Mouse (Mus musculus) lung, adult 2 months (tissue): ENCODE measurements around the gene Upk3bl. TPM values are rescaled to one million over a fixed set of nuclear protein-coding genes. Genes with fewer than 3 reads are reported as not detected.

Source experiments
- DNase-seq: peaks from one replicate; pipeline ENCODE4 v3.0.0; 2022
- H3K4me1 ChIP-seq: fragments of 200-500 bp; 2 replicates; pipeline ENCODE4 v1.6.1; 2011; ENCODE audit warnings: low read length; ENCODE audit not compliant: control insufficient read depth, insufficient read depth
- H3K4me3 ChIP-seq: fragments of 200-500 bp; replicated peaks from 2 replicates; pipeline ENCODE3; 2011; ENCODE audit warnings: low read depth, mild to moderate bottlenecking, control low read depth, low read length; ENCODE audit errors: extremely low read depth
- CTCF ChIP-seq: fragments of 200-500 bp; IDR thresholded peaks from 2 replicates; pipeline ENCODE4 v1.5.1; 2011; ENCODE audit warnings: mild to moderate bottlenecking, low read length, control low read depth; ENCODE audit not compliant: insufficient read depth
- POLR2A ChIP-seq: fragments of 200-500 bp; IDR thresholded peaks from 2 replicates; pipeline ENCODE4 v1.6.1; 2011; ENCODE audit warnings: low read depth, mild to moderate bottlenecking, control low read depth, low read length, borderline replicate concordance; ENCODE audit errors: extremely low read depth
- WGBS: fragments of 180-500 bp; shearing (Covaris S2); methylation state at CpG from one replicate; pipeline ENCODE4 v1.1.7; 2018; 5-methylcytosine and 5-hydroxymethylcytosine counted together
- polyA plus RNA-seq: library from polyadenylated mRNA; depleted of rRNA; stranded (reverse); fragments of >200 nt; gene quantifications from 2 replicates; pipeline ENCODE4 v1.2.3, GENCODE M21; 2012; rRNA removed

Gene Upk3bl
- 4.2 TPM in 1 of 2 replicates, not detected in the other for polyA plus RNA-seq

- no peak within 1 kb of the TSS for H3K4me3 ChIP-seq
- 79% methylated on average over 11 of the region's 11 CpGs for WGBS
- no peaks in the 10 kb centered on the region; the same call in 1 of the 2 replicates for H3K4me1 ChIP-seq
- no peak for DNase-seq
- no peak for TF ChIP-seq CTCF
- no peak for TF ChIP-seq POLR2A
These were observed at the start of gene Upk3bl for GRCm38 (mm10) chr5:136054301-136055077. Gene Upk3bl, plus strand, starts transcription at chr5:136054492.

- WGBS, result 83% methylated on average over 4 of the region's 4 CpGs
- H3K4me1 ChIP-seq, result peaks cover 6% of the 10 kb centered on the region; the same call in 1 of the 2 replicates
- TF ChIP-seq POLR2A, result no peak
- no peak for TF ChIP-seq CTCF
These were observed 49.8 kb upstream of the Upk3bl start for GRCm38 (mm10) chr5:136004537-136004936.

GRCm38 (mm10) chr5:136007745-136008144 is 46.5 kb upstream of the Upk3bl start:
- Histone ChIP-seq H3K4me1 (peaks cover 5% of the 10 kb centered on the region; the same call in 1 of the 2 replicates), H3K4me3 (no peak overlapping the region)
- WGBS, result 50% methylated on average over 7 of the region's 7 CpGs
- TF ChIP-seq POLR2A (no peak), CTCF (no peak)
- no peak for DNase-seq

More at GRCm38 (mm10) chr5:136004537-136004936, 49.8 kb upstream of the Upk3bl start:
- DNase-seq, result no peak
- no peak overlapping the region for H3K4me3 ChIP-seq

- no peak for DNase-seq
- Histone ChIP-seq H3K4me3 (no peak overlapping the region), H3K4me1 (peaks cover 2% of the 10 kb centered on the region)
- WGBS, result 73% methylated on average over 10 of the region's 10 CpGs
- TF ChIP-seq CTCF (no peak), POLR2A (no peak)
These were observed 39.4 kb upstream of the Upk3bl start for GRCm38 (mm10) chr5:136014877-136015276.

GRCm38 (mm10) chr5:136015586-136015985 is 38.7 kb upstream of the Upk3bl start:
- no peak for DNase-seq
- Histone ChIP-seq H3K4me1 (peaks cover 2% of the 10 kb centered on the region), H3K4me3 (no peak overlapping the region)
- no peak for TF ChIP-seq CTCF
- TF ChIP-seq POLR2A, result no peak
- WGBS, result 68% methylated on average over 10 of the region's 10 CpGs

- Histone ChIP-seq H3K4me3 (no peak overlapping the region), H3K4me1 (peaks cover 2% of the 10 kb centered on the region)
- no peak for DNase-seq
- no peak for TF ChIP-seq POLR2A
- no peak for TF ChIP-seq CTCF
- WGBS, result 63% methylated on average over 10 of the region's 10 CpGs
These were observed 38.0 kb upstream of the Upk3bl start for GRCm38 (mm10) chr5:136016014-136016876.

- 70% methylated on average over 6 of the region's 6 CpGs for WGBS
- TF ChIP-seq POLR2A, result no peak
- no peak for TF ChIP-seq CTCF
- DNase-seq, result no peak
- Histone ChIP-seq H3K4me1 (peaks cover 2% of the 10 kb centered on the region), H3K4me3 (no peak overlapping the region)
These were observed 37.0 kb upstream of the Upk3bl start for GRCm38 (mm10) chr5:136017262-136017661.

GRCm38 (mm10) chr5:136018726-136019125 is 35.6 kb upstream of the Upk3bl start:
- no peak for TF ChIP-seq CTCF
- TF ChIP-seq POLR2A, result no peak
- Histone ChIP-seq H3K4me1 (peaks cover 2% of the 10 kb centered on the region), H3K4me3 (no peak overlapping the region)
- 77% methylated on average over 2 of the region's 2 CpGs for WGBS
- DNase-seq, result no peak

- no peak for DNase-seq
- Histone ChIP-seq H3K4me1 (peaks cover 2% of the 10 kb centered on the region), H3K4me3 (no peak overlapping the region)
- no peak for TF ChIP-seq CTCF
- no peak for TF ChIP-seq POLR2A
- 31% methylated on average over 1 of the region's 1 CpGs for WGBS
These were observed 34.4 kb upstream of the Upk3bl start for GRCm38 (mm10) chr5:136019907-136020306.
